Mouse (Mus musculus): ENCODE measurements at regions not wholly inside any gene's neighbourhood (a gene's known extent, or its start where the extent isn't known, plus 50 kb on each side); places are given as distances from the start of the nearest gene placed in this dataset.

DNA sequence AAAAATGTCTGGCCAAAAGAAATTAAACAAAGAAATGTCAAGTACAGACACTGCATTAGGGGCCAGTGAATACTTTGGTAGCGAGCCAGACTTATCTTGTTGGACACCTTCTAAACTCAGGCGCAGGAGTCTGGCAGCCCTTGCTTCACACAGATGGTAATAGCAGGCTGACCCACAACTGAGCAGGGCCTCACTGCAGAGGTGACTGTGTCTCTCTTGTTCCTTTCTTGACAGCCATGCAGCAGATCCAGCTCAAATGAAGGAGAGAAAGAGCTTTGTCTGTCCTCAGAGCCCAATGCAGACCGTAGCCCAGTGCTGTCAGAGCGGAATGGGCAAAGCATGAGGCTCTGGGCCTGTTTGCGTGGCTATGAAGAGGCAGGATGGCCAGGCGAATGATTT lies 83.9 kb upstream of the Vps8 start:
- TF ChIP-seq POLR2A (IDR thresholded peaks at IDR 0.05; ENCODE audit: low read depth, low read length) (no peak), CTCF (IDR thresholded peaks at IDR 0.05; ENCODE audit: borderline replicate concordance, insufficient read depth, low read length) (no peak)
